Comparison of ENCODE assay signal across 22 mouse cellular contexts in the genomic region with DNA sequence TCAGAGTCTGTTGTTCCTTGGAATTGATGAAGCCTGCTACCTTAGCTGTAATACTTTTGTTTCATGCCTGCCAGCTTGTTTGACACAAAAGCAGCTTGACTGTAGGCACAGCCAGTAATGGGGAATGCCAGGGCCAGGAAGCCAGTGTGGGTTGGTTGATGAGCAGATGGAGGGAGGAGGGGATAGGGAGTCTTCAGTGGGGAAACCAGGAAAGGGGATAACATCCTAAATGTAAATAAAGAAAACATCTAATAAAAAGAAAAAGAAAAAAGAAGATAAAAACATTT. TPM values are rescaled to one million over a fixed set of nuclear protein-coding genes. Genes with fewer than 3 reads are reported as not detected.
DNase-seq lines count a peak whose midpoint lies in the region; ATAC-seq and TF ChIP-seq lines count a peak whose summit lies in the region.
"Not testable (repeated sequence)": the region's sequence is repeated elsewhere in the genome, so short reads cannot be mapped to it uniquely, and the experiment has no call there.
"Had no signal": no experiment of that assay in that cellular context is flagged by ENCODE, and none has a peak within 500 bp of the region (broad histone marks: within the 10 kb centered on the region; RNA-seq: fewer than 3 reads in every experiment).

No protein-coding gene starts in this region.

- H3K9ac ChIP-seq in forebrain, postnatal 0 days = not testable (repeated sequence)

- H3K27ac ChIP-seq in bone marrow, adult 2 months (ENCODE audit: control insufficient read depth, insufficient read depth, low read depth, low read length, poor library complexity) = peak overlapping the region; percentile 43; the same call in 1 of the 2 replicates
- H3K27ac ChIP-seq in forebrain, postnatal 0 days (ENCODE audit: low read depth, low read length) = not testable (repeated sequence)
- H3K27ac ChIP-seq in kidney, adult 2 months (ENCODE audit: insufficient read depth, low read depth, low read length) = peak overlapping the region; percentile 78

- not testable (repeated sequence) for H3K27me3 ChIP-seq in forebrain, postnatal 0 days (ENCODE audit: insufficient read depth, low read length); kidney, adult 2 months (replicated peaks; ENCODE audit: control insufficient read depth, insufficient read depth, low read length)

- not testable (repeated sequence) for H3K36me3 ChIP-seq in forebrain, postnatal 0 days (ENCODE audit: insufficient read depth); kidney, adult 2 months (ENCODE audit: control insufficient read depth, insufficient read depth, low read length)

- not testable (repeated sequence) for H3K4me2 ChIP-seq in forebrain, postnatal 0 days (ENCODE audit: low read depth)

- H3K9me3 ChIP-seq in forebrain, postnatal 0 days (ENCODE audit: low read length) = not testable (repeated sequence)

- ATAC-seq in forebrain, postnatal 0 days = not testable (repeated sequence)

- not testable (repeated sequence) for H3K4me1 ChIP-seq in bone marrow, adult 2 months (ENCODE audit: control insufficient read depth, insufficient read depth, low read length); forebrain, postnatal 0 days (ENCODE audit: insufficient read depth); kidney, adult 2 months (ENCODE audit: control insufficient read depth, insufficient read depth, low read length)

- peak; percentile 1 for DNase-seq in A20 (ENCODE audit: low read depth, low spot score)
- DNase-seq in cerebellum, postnatal 14 days = peak; percentile 72 to 76
- DNase-seq in forebrain, postnatal 0 days = peak; percentile 5
- not testable (repeated sequence) for DNase-seq in kidney, adult 2 months
- peak; percentile 44 to 54 for DNase-seq in layer of hippocampus, postnatal 10 days (ENCODE audit: low spot score in 2 of 2)
- peak; percentile 36 for DNase-seq in naive thymus-derived CD4-positive, alpha-beta T cell, adult 2 months (ENCODE audit: low read depth)

- H3K4me3 ChIP-seq in bone marrow, adult 2 months (replicated peaks; ENCODE audit: control insufficient read depth, low read depth, low read length); forebrain, postnatal 0 days (ENCODE audit: low read depth, low read length); kidney, adult 2 months (ENCODE audit: insufficient read depth, low read depth, low read length): not testable (repeated sequence)

- not testable (repeated sequence) for TF ChIP-seq POLR2A in bone marrow, adult 2 months (IDR thresholded peaks at IDR 0.05; ENCODE audit: borderline replicate concordance, control insufficient read depth, low read depth, low read length); kidney, adult 2 months (IDR thresholded peaks at IDR 0.05; ENCODE audit: low read depth, low read length)

- TF ChIP-seq CTCF in bone marrow, adult 2 months (IDR thresholded peaks at IDR 0.05; ENCODE audit: control insufficient read depth, insufficient read depth, low read length); forebrain, postnatal 0 days (IDR thresholded peaks at IDR 0.05; ENCODE audit: low read depth); kidney, adult 2 months (conservative IDR thresholded peaks at IDR 0.05; ENCODE audit: insufficient read depth, insufficient read length, low read depth, low read length): not testable (repeated sequence)

RNA-seq across cellular contexts. Expression of a gene that starts 0.3 kb away (rescaled TPM):
- polyA plus RNA-seq in bone marrow, adult 2 months (2011; ENCODE audit: insufficient read depth, insufficient read length, low replicate concordance, missing spikeins) = 18.4 and 39.9 TPM in 2 replicates
- 1.6 and 3.4 TPM in 2 replicates for total RNA-seq in forebrain, postnatal 0 days (2014; rRNA removed)
- 2.3 and 2.9 TPM in 2 replicates for polyA plus RNA-seq in forebrain, postnatal 0 days (2015; fragmentation: Nextera tagmentation; extraction: Ambion mirVana)
- polyA plus RNA-seq in kidney, adult 2 months (2012; rRNA removed) = 5.9 and 9.9 TPM in 2 replicates
- 1 to 10 TPM; 7.1 to 9.3 TPM for total RNA-seq in layer of hippocampus, postnatal 10 days (2021)
- polyA plus RNA-seq: forebrain, embryonic 11.5 days; heart, embryonic 10.5 days; hindbrain, embryonic 10.5 days had no signal

RNA-seq across cellular contexts. Expression of a gene that starts 0.4 kb away (rescaled TPM):
- polyA plus RNA-seq in bone marrow, adult 2 months (2011; ENCODE audit: insufficient read depth, insufficient read length, low replicate concordance, missing spikeins) = 74.7 and 117 TPM in 2 replicates
- total RNA-seq in forebrain, postnatal 0 days (2014; rRNA removed) = 3.1 and 4.3 TPM in 2 replicates
- 4.8 and 5.9 TPM in 2 replicates for polyA plus RNA-seq in forebrain, postnatal 0 days (2015; fragmentation: Nextera tagmentation; extraction: Ambion mirVana)
- polyA plus RNA-seq in kidney, adult 2 months (2012; rRNA removed) = 4.9 and 6.2 TPM in 2 replicates
- total RNA-seq in layer of hippocampus, postnatal 10 days (2021) = 10 to 100 TPM; 20.4 to 21.3 TPM
- total RNA-seq: MEL had no signal

RNA-seq across cellular contexts. Expression of a gene that starts 29.9 kb away (rescaled TPM):
- 5.0 and 20.2 TPM in 2 replicates for polyA plus RNA-seq in bone marrow, adult 2 months (2011; ENCODE audit: insufficient read depth, insufficient read length, low replicate concordance, missing spikeins)
- total RNA-seq in forebrain, postnatal 0 days (2014; rRNA removed) = 0.43 TPM in 1 of 2 replicates, not detected in the other
- polyA plus RNA-seq in forebrain, postnatal 0 days (2015; fragmentation: Nextera tagmentation; extraction: Ambion mirVana) = 0.35 and 0.48 TPM in 2 replicates
- 0.65 and 0.77 TPM in 2 replicates for polyA plus RNA-seq in kidney, adult 2 months (2012; rRNA removed)
- not detected for total RNA-seq in layer of hippocampus, postnatal 10 days (2021)
- total RNA-seq: left cerebral cortex, postnatal 25 days; MEL had no signal
- polyA plus RNA-seq: neural tube, embryonic 14.5 days had no signal

RNA-seq across cellular contexts. Expression of a gene that starts 39.8 kb away (rescaled TPM):
- polyA plus RNA-seq in bone marrow, adult 2 months (2011; ENCODE audit: insufficient read depth, insufficient read length, low replicate concordance, missing spikeins) = 1.5 TPM in 1 of 2 replicates, not detected in the other
- not detected in 2 replicates for total RNA-seq in forebrain, postnatal 0 days (2014; rRNA removed)
- polyA plus RNA-seq in forebrain, postnatal 0 days (2015; fragmentation: Nextera tagmentation; extraction: Ambion mirVana) = not detected in 2 replicates
- polyA plus RNA-seq in kidney, adult 2 months (2012; rRNA removed) = not detected in 2 replicates
- total RNA-seq in layer of hippocampus, postnatal 10 days (2021) = not detected
- total RNA-seq: adrenal gland, adult 18-20 months; adrenal gland, postnatal 4 days; gastrocnemius, postnatal 36 days; left cerebral cortex, postnatal 25 days; megakaryocyte progenitor cell, adult 5-6 weeks; MEL had no signal
- polyA plus RNA-seq: forebrain, embryonic 11.5 days; heart, embryonic 10.5 days; heart, postnatal 0 days; hindbrain, embryonic 10.5 days; inflammation-experienced regulatory T-cells, adult 6 months; liver, embryonic 16.5 days; midbrain, embryonic 13.5 days; neural tube, embryonic 14.5 days; urinary bladder, adult 2 months had no signal

Comparison
In these comparisons a context has a peak if more than half of its experiments do, and no peak if none do; other contexts are left out.
1. RNA of a gene that starts 0.4 kb away (polyA plus RNA-seq): 74.7 to 117 TPM in bone marrow, adult 2 months; 4.9 to 6.2 TPM in kidney, adult 2 months and 4.8 to 5.9 TPM in forebrain, postnatal 0 days; every median in the first group is over 10 times any median in the second.